12 mouse cellular contexts compared by ENCODE assay signal in the genomic region with DNA sequence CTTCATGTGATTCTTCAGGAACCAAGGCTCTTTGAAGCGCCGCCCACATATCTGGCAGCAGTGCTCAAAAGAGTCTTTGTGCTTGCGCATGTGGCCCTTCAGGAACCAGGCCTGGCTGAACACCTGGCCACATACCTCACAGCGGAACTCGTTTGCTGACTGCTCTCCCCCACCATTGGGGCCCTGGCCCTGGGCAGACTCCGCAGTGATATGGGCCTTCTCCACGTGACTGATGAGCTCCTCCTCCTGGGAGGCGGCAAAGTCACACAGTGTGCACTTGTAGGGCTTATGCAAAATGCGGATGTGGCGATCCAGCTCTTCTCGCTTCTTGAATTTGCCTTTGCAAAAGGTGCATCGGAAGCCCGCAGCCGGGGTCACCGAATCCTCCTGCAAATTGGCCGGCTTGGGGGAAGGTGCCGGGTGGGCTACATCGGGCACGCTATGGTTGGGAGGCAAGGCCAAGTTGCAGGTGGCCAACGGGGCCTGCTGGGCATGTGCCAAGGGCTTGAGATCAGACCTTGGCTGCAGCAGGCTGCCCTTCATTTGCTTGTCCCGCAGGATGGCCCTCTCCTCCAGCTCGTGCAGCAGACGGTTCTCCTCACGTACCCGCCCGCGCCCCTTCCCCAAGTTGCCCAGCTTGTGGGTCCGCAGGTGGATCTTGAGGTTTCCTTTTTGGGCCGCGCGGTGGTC.
DNase-seq lines count a peak whose midpoint lies in the region; ATAC-seq and TF ChIP-seq lines count a peak whose summit lies in the region.
"Had no signal": no experiment of that assay in that cellular context is flagged by ENCODE, and none has a peak within 500 bp of the region (broad histone marks: within the 10 kb centered on the region; RNA-seq: fewer than 3 reads in every experiment).

No protein-coding gene starts in this region.

- H3K27me3 ChIP-seq in heart, embryonic 15.5 days, result no peaks in the 10 kb centered on the region
- H3K27me3 ChIP-seq in hindbrain, postnatal 0 days (ENCODE audit: insufficient read depth, low read length), result no peaks in the 10 kb centered on the region
- H3K27me3 ChIP-seq: embryonic facial prominence, embryonic 15.5 days; midbrain, embryonic 15.5 days had no signal

- no peaks in the 10 kb centered on the region for H3K9me3 ChIP-seq in heart, embryonic 15.5 days (replicated peaks)
- no peaks in the 10 kb centered on the region for H3K9me3 ChIP-seq in hindbrain, postnatal 0 days (ENCODE audit: low read length)
- H3K9me3 ChIP-seq: embryonic facial prominence, embryonic 15.5 days; midbrain, embryonic 15.5 days had no signal

- H3K4me2 ChIP-seq in heart, embryonic 15.5 days, result no peak overlapping the region
- no peak overlapping the region for H3K4me2 ChIP-seq in hindbrain, postnatal 0 days (ENCODE audit: low read depth, low read length)
- H3K4me2 ChIP-seq: embryonic facial prominence, embryonic 15.5 days; midbrain, embryonic 15.5 days had no signal

- DNase-seq in heart, postnatal 10 days, result no peak
- peak; percentile 18 to 58 for DNase-seq in spleen, postnatal 36 days (ENCODE audit: low spot score in 2 of 2)
- no peak for DNase-seq in spleen, adult 12 weeks (ENCODE audit: low spot score)
- DNase-seq in lung, postnatal 10 days, result peak; percentile 26
- peak; percentile 40 for DNase-seq in thymus, postnatal 4 days
- no peak for DNase-seq in hindbrain, postnatal 0 days (ENCODE audit: low spot score)
- DNase-seq: right cerebral cortex, postnatal 25 days had no signal

- WGBS in heart, embryonic 15.5 days, result 64% methylated on average over 31 of the region's 31 CpGs
- 80% methylated on average over 31 of the region's 31 CpGs for WGBS in hindbrain, postnatal 0 days

- H3K27ac ChIP-seq in heart, embryonic 15.5 days, result no peak overlapping the region
- no peak overlapping the region; the same call in 1 of the 2 replicates for H3K27ac ChIP-seq in hindbrain, postnatal 0 days
- H3K27ac ChIP-seq: embryonic facial prominence, embryonic 15.5 days; left cerebral cortex, adult 2 months; midbrain, embryonic 15.5 days had no signal

- intact Hi-C loops in heart, postnatal 10 days (cut with DNase I), result no loop called here

- H3K4me3 ChIP-seq in heart, embryonic 15.5 days, result no peak overlapping the region
- H3K4me3 ChIP-seq in hindbrain, postnatal 0 days (ENCODE audit: low read length), result no peak overlapping the region
- H3K4me3 ChIP-seq: embryonic facial prominence, embryonic 15.5 days; left cerebral cortex, adult 2 months; midbrain, embryonic 15.5 days had no signal

- TF ChIP-seq CTCF in hindbrain, postnatal 0 days (IDR thresholded peaks at IDR 0.05; ENCODE audit: low read depth), result no peak

- no peak overlapping the region for H3K9ac ChIP-seq in heart, embryonic 15.5 days
- no peak overlapping the region for H3K9ac ChIP-seq in hindbrain, postnatal 0 days (replicated peaks; ENCODE audit: low read length)
- H3K9ac ChIP-seq: embryonic facial prominence, embryonic 15.5 days; midbrain, embryonic 15.5 days had no signal

- peak; percentile 27; the same call in 1 of the 2 replicates for ATAC-seq in heart, embryonic 15.5 days (replicated peaks; ENCODE audit: insufficient number of reproducible peaks, insufficient read depth, low FRiP score, low read depth)
- ATAC-seq in hindbrain, postnatal 0 days, result no peak
- no peak for ATAC-seq in erythroid progenitor cell, adult 5-6 weeks (replicated peaks; ENCODE audit: low FRiP score, poor library complexity, severe bottlenecking)
- ATAC-seq: midbrain, embryonic 15.5 days had no signal

- H3K4me1 ChIP-seq in heart, embryonic 15.5 days (replicated peaks), result peaks cover 10% of the 10 kb centered on the region
- peaks cover 14% of the 10 kb centered on the region for H3K4me1 ChIP-seq in hindbrain, postnatal 0 days (ENCODE audit: insufficient read depth, low read length)

- no peaks in the 10 kb centered on the region for H3K36me3 ChIP-seq in heart, embryonic 15.5 days
- H3K36me3 ChIP-seq in hindbrain, postnatal 0 days (ENCODE audit: insufficient read depth, low read length), result no peaks in the 10 kb centered on the region
- H3K36me3 ChIP-seq: embryonic facial prominence, embryonic 15.5 days; midbrain, embryonic 15.5 days had no signal

Comparison
In these comparisons a context has a peak if more than half of its experiments do, and no peak if none do; other contexts are left out.
1. DNase-seq: peak in spleen, postnatal 36 days (2 of 2), lung, postnatal 10 days (single experiment) and thymus, postnatal 4 days (single experiment); none in heart, postnatal 10 days (0 of 2), spleen, adult 12 weeks (single experiment) and hindbrain, postnatal 0 days (single experiment).